Mouse (Mus musculus) cerebellum, adult 9-11 months (tissue): ENCODE measurements at regions not wholly inside any gene's neighbourhood (a gene's known extent, or its start where the extent isn't known, plus 50 kb on each side); places are given as distances from the start of the nearest gene placed in this dataset.

ENCODE experiments used
- DNase-seq: peaks from one replicate; pipeline ENCODE4 v3.0.0; 2022

GRCm38 (mm10) chr13:39350668-39351067 lies 390.0 kb upstream of the Slc35b3 start:
- DNase-seq: peak; percentile 95

GRCm38 (mm10) chr13:39347761-39348160 lies 387.1 kb upstream of the Slc35b3 start:
- DNase-seq: peak; percentile 67

- DNase-seq: no peak
Measured at GRCm38 (mm10) chr13:39334874-39335273, 374.2 kb upstream of the Slc35b3 start.

GRCm38 (mm10) chr13:39329794-39330193 lies 369.1 kb upstream of the Slc35b3 start:
- peak; percentile 38 for DNase-seq

GRCm38 (mm10) chr13:39326176-39326575 lies 365.5 kb upstream of the Slc35b3 start:
- DNase-seq: no peak

GRCm38 (mm10) chr13:39321111-39321510 lies 360.4 kb upstream of the Slc35b3 start:
- no peak for DNase-seq

- no peak for DNase-seq
Measured at GRCm38 (mm10) chr13:39309758-39310157, 349.1 kb upstream of the Slc35b3 start.

GRCm38 (mm10) chr13:39307845-39308244 lies 347.2 kb upstream of the Slc35b3 start:
- DNase-seq: no peak

GRCm38 (mm10) chr13:39306851-39307250 lies 346.2 kb upstream of the Slc35b3 start:
- no peak for DNase-seq

- DNase-seq: no peak
Measured at GRCm38 (mm10) chr13:39297129-39297528, 336.5 kb upstream of the Slc35b3 start.

GRCm38 (mm10) chr13:39290216-39290960 lies 329.7 kb upstream of the Slc35b3 start:
- DNase-seq: no peak

GRCm38 (mm10) chr13:39282272-39282671 lies 321.6 kb upstream of the Slc35b3 start:
- DNase-seq: no peak

GRCm38 (mm10) chr13:39278101-39278500 lies 317.4 kb upstream of the Slc35b3 start:
- no peak for DNase-seq

GRCm38 (mm10) chr13:39266024-39266423 lies 305.3 kb upstream of the Slc35b3 start:
- no peak for DNase-seq

- DNase-seq: no peak
Measured at GRCm38 (mm10) chr13:39256708-39257107, 296.0 kb upstream of the Slc35b3 start.

GRCm38 (mm10) chr13:39255338-39255737 lies 294.7 kb upstream of the Slc35b3 start:
- peak; percentile 10 for DNase-seq

- no peak for DNase-seq
Measured at GRCm38 (mm10) chr13:39252591-39252990, 291.9 kb upstream of the Slc35b3 start.

GRCm38 (mm10) chr13:39250096-39250495 lies 289.4 kb upstream of the Slc35b3 start:
- no peak for DNase-seq

- no peak for DNase-seq
Measured at GRCm38 (mm10) chr13:39226829-39227228, 266.2 kb upstream of the Slc35b3 start.

- DNase-seq: no peak
Measured at GRCm38 (mm10) chr13:39225651-39226050, 265.0 kb upstream of the Slc35b3 start.

- peak; percentile 2 for DNase-seq
Measured at GRCm38 (mm10) chr13:39211076-39211475, 250.4 kb upstream of the Slc35b3 start.

- DNase-seq: peak; percentile 43
Measured at GRCm38 (mm10) chr13:39183715-39184179, 223.1 kb upstream of the Slc35b3 start.

- no peak for DNase-seq
Measured at GRCm38 (mm10) chr13:39161980-39162379, 201.3 kb upstream of the Slc35b3 start.

- DNase-seq: no peak
Measured at GRCm38 (mm10) chr13:39127942-39128341, 167.3 kb upstream of the Slc35b3 start.

- DNase-seq: no peak
Measured at GRCm38 (mm10) chr13:39092058-39092457, 131.4 kb upstream of the Slc35b3 start.
